Mouse (Mus musculus): ENCODE results near the gene Prss28. TPM values are rescaled to one million over a fixed set of nuclear protein-coding genes. Genes with fewer than 3 reads are reported as not detected.

Prss28 gene
- not detected for polyA plus RNA-seq (2012; fragmentation: generic; extraction: Trizol)

GRCm38 (mm10) chr17:25308346-25308745, at the start of gene Prss28:
TSS of gene Prss28 (plus strand) at chr17:25308646.

GRCm38 (mm10) chr17:25274571-25275346, 33.7 kb upstream of the Prss28 start, which contains the start of gene Ube2i:
TSS of gene Ube2i (minus strand) at chr17:25274622.

GRCm38 (mm10) chr17:25298094-25298493, 10.4 kb upstream of the Prss28 start, which contains the start of gene Prss34:
TSS of gene Prss34 (plus strand) at chr17:25298394.

GRCm38 (mm10) chr17:25318354-25318753, 9.9 kb downstream of the Prss28 start, which contains the start of gene Prss29:
TSS of gene Prss29 (plus strand) at chr17:25318654.

GRCm38 (mm10) chr17:25345462-25345861, 37.0 kb downstream of the Prss28 start, which contains the start of gene Tpsab1:
TSS of gene Tpsab1 (minus strand) at chr17:25345562.

Other genes with a start within 250 kb of the Prss28 start
- under 1 TPM; 0.61 to 0.90 TPM for gene Tmem204, start 225.1 kb upstream of the Prss28 start, polyA plus RNA-seq (2012; fragmentation: generic; extraction: Trizol)
- 10 to 100 TPM; 20.3 to 26.2 TPM for gene Telo2, start 192.7 kb upstream of the Prss28 start, polyA plus RNA-seq (2012; fragmentation: generic; extraction: Trizol)
- not detected for gene Ptx4, start 187.9 kb upstream of the Prss28 start, polyA plus RNA-seq (2012; fragmentation: generic; extraction: Trizol)
- gene Clcn7, start 175.3 kb upstream of the Prss28 start, polyA plus RNA-seq (2012; fragmentation: generic; extraction: Trizol), result 10 to 100 TPM in 1 of 2 experiments, 1 to 10 TPM in 1; 8.8 to 22.3 TPM
- gene Ccdc154, start 146.2 kb upstream of the Prss28 start, polyA plus RNA-seq (2012; fragmentation: generic; extraction: Trizol), result not detected
- not detected for gene Gm38655, start 133.2 kb upstream of the Prss28 start, polyA plus RNA-seq (2012; fragmentation: generic; extraction: Trizol)
- 10 to 100 TPM in 1 of 2 experiments, 1 to 10 TPM in 1; 4.9 to 10.7 TPM for gene BC003965, start 124.1 kb upstream of the Prss28 start, polyA plus RNA-seq (2012; fragmentation: generic; extraction: Trizol)
- 1 to 10 TPM in 1 of 2 experiments, under 1 TPM in 1; 0.15 to 3.8 TPM for gene Unkl, start 120.2 kb upstream of the Prss28 start, polyA plus RNA-seq (2012; fragmentation: generic; extraction: Trizol)
- gene Gnptg, start 68.5 kb upstream of the Prss28 start, polyA plus RNA-seq (2012; fragmentation: generic; extraction: Trizol), result 10 to 100 TPM; 15.9 to 49.7 TPM
- gene Tsr3, start 68.5 kb upstream of the Prss28 start, polyA plus RNA-seq (2012; fragmentation: generic; extraction: Trizol), result 10 to 100 TPM; 44.0 to 58.5 TPM
- under 1 TPM; 0.05 to 0.11 TPM for gene Baiap3, start 52.3 kb upstream of the Prss28 start, polyA plus RNA-seq (2012; fragmentation: generic; extraction: Trizol)
- 100 to 1,000 TPM; 272 to 366 TPM for gene Ube2i, start 34.0 kb upstream of the Prss28 start, polyA plus RNA-seq (2012; fragmentation: generic; extraction: Trizol)
- gene Prss34, start 10.3 kb upstream of the Prss28 start, polyA plus RNA-seq (2012; fragmentation: generic; extraction: Trizol), result not detected
- not detected for gene Prss29, start 10.0 kb downstream of the Prss28 start, polyA plus RNA-seq (2012; fragmentation: generic; extraction: Trizol)
- gene Tpsab1, start 36.9 kb downstream of the Prss28 start, polyA plus RNA-seq (2012; fragmentation: generic; extraction: Trizol), result not detected
- gene Tpsb2, start 57.7 kb downstream of the Prss28 start, polyA plus RNA-seq (2012; fragmentation: generic; extraction: Trizol), result not detected
- gene Tpsg1, start 60.6 kb downstream of the Prss28 start, polyA plus RNA-seq (2012; fragmentation: generic; extraction: Trizol), result not detected
- not detected for gene Cacna1h, start 125.1 kb downstream of the Prss28 start, polyA plus RNA-seq (2012; fragmentation: generic; extraction: Trizol)
- gene Tekt4, start 146.0 kb downstream of the Prss28 start, polyA plus RNA-seq (2012; fragmentation: generic; extraction: Trizol), result not detected
- not detected for gene Sstr5, start 188.6 kb downstream of the Prss28 start, polyA plus RNA-seq (2012; fragmentation: generic; extraction: Trizol)

Data from C3H10T1/2 (cell line).